Mouse (Mus musculus) testis, adult 2 months (tissue): ENCODE measurements around the gene Slc22a23.

Experiments
- CTCF ChIP-seq: fragments of 200-500 bp; IDR thresholded peaks from 2 replicates; pipeline ENCODE4 v1.5.1; 2012; ENCODE audit warnings: low read depth, mild to moderate bottlenecking, inconsistent platforms, low read length, moderate library complexity; ENCODE audit not compliant: control insufficient read depth, insufficient read depth, insufficient replicate concordance
- POLR2A ChIP-seq: fragments of 200-500 bp; IDR thresholded peaks from 2 replicates; pipeline ENCODE4 v1.6.1; 2012; ENCODE audit warnings: low read depth, mild to moderate bottlenecking, inconsistent platforms, low read length, moderate library complexity; ENCODE audit not compliant: control insufficient read depth

- no peak for TF ChIP-seq CTCF
- no peak for TF ChIP-seq POLR2A
These were observed 1.8 kb upstream of the Slc22a23 start for GRCm38 (mm10) chr13:34346748-34347147.
